Mouse (Mus musculus) heart, embryonic 13.5 days (tissue): ENCODE results near the gene Hs6st3. TPM values are rescaled to one million over a fixed set of nuclear protein-coding genes. Genes with fewer than 3 reads are reported as not detected.

Experiments used
- ATAC-seq: fragments of 200-750 bp; cut with Nextera tagmentation; 2 replicates; pipeline ENCODE4 v1.8.0; 2017; ENCODE audit warnings: moderate TSS enrichment; ENCODE audit not compliant: insufficient number of reproducible peaks, low FRiP score, low TSS enrichment; ENCODE audit errors: extremely low read depth
- H3K27ac ChIP-seq: fragments of 300-500 bp; sonication (generic); replicated peaks from 2 replicates; pipeline ENCODE4 v1.5.1; 2015; ENCODE audit warnings: moderate library complexity, mild to moderate bottlenecking, inconsistent platforms
- H3K27me3 ChIP-seq: fragments of 300-500 bp; sonication (generic); replicated peaks from 2 replicates; pipeline ENCODE4 v1.6.1; 2015; ENCODE audit warnings: mild to moderate bottlenecking, inconsistent platforms
- H3K36me3 ChIP-seq: fragments of 300-500 bp; sonication (generic); 2 replicates; pipeline ENCODE4 v1.6.1; 2015; ENCODE audit warnings: mild to moderate bottlenecking, inconsistent platforms
- H3K4me1 ChIP-seq: fragments of 300-500 bp; sonication (generic); 2 replicates; pipeline ENCODE4 v1.6.1; 2015; ENCODE audit warnings: inconsistent platforms
- H3K4me2 ChIP-seq: fragments of 300-500 bp; sonication (generic); 2 replicates; pipeline ENCODE4 v1.6.1; 2015; ENCODE audit warnings: inconsistent platforms, mild to moderate bottlenecking, moderate library complexity
- H3K4me3 ChIP-seq: fragments of 300-500 bp; sonication (generic); 2 replicates; pipeline ENCODE4 v1.5.1; 2015; ENCODE audit warnings: moderate library complexity, mild to moderate bottlenecking, inconsistent platforms
- H3K9ac ChIP-seq: fragments of 300-500 bp; sonication (generic); 2 replicates; pipeline ENCODE4 v1.6.1; 2015; ENCODE audit warnings: inconsistent platforms, mild to moderate bottlenecking, moderate library complexity
- H3K9me3 ChIP-seq: fragments of 300-500 bp; sonication (generic); 2 replicates; pipeline ENCODE4 v1.6.1; 2016; ENCODE audit warnings: inconsistent platforms
- WGBS: fragments of 180-500 bp; shearing (Covaris S2); methylation state at CpG from one replicate; pipeline ENCODE4 v1.1.7; 2015; ENCODE audit warnings: mixed read lengths; 5-methylcytosine and 5-hydroxymethylcytosine counted together
- polyA plus RNA-seq: library from polyadenylated mRNA; unstranded; fragments of >200 nt; fragmentation: Nextera tagmentation; extraction: Ambion mirVana; gene quantifications from 2 replicates; pipeline ENCODE4 v1.2.1, GENCODE M21; 2015

The Hs6st3 gene
- polyA plus RNA-seq, 1 experiment from 2014 or later = not detected

DNA sequence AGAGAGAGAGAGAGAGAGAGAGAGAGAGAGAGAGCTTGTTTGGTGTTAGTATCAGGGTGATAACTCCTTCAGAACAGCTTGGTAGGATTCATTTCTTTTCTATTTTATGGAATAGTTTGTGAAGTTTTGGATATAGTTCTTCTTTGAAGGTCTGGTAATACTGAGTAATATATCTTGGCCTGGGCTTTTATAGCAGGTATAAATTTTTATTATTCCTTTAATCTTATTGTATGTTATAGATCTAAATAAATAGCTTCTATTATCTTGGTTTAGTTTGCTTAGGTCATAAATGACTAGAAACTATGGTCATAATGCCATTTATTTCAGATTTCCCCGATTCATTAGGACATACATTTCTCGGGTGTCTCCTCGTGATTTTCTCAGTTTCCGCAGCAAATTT, 675.8 kb downstream of the Hs6st3 start:
- H3K9ac ChIP-seq = no peak overlapping the region
- no peaks in the 10 kb centered on the region for H3K27me3 ChIP-seq
- no peak overlapping the region for H3K4me2 ChIP-seq
- ATAC-seq = no peak
- no peaks in the 10 kb centered on the region for H3K9me3 ChIP-seq
- WGBS = 86% methylated on average over 4 of the region's 4 CpGs
- no peak overlapping the region for H3K27ac ChIP-seq
- H3K36me3 ChIP-seq = no peaks in the 10 kb centered on the region
- no peak overlapping the region for H3K4me3 ChIP-seq
- no peaks in the 10 kb centered on the region for H3K4me1 ChIP-seq

- WGBS = 65% methylated on average over 5 of the region's 5 CpGs
- ATAC-seq = no peak
- Histone ChIP-seq H3K4me2 (no peak overlapping the region), H3K4me1 (no peaks in the 10 kb centered on the region), H3K4me3 (no peak overlapping the region), H3K9me3 (no peaks in the 10 kb centered on the region), H3K27me3 (no peaks in the 10 kb centered on the region), H3K36me3 (no peaks in the 10 kb centered on the region), H3K27ac (no peak overlapping the region), H3K9ac (no peak overlapping the region)
Measured at GRCm38 (mm10) chr14:119815616-119816015, 677.5 kb downstream of the Hs6st3 start.

GRCm38 (mm10) chr14:119820562-119820961, 682.4 kb downstream of the Hs6st3 start:
- H3K9me3 ChIP-seq = no peaks in the 10 kb centered on the region
- H3K27me3 ChIP-seq = no peaks in the 10 kb centered on the region
- WGBS = 46% methylated on average over 6 of the region's 6 CpGs
- no peaks in the 10 kb centered on the region for H3K36me3 ChIP-seq
- H3K27ac ChIP-seq = no peak overlapping the region
- H3K4me2 ChIP-seq = no peak overlapping the region
- no peak overlapping the region for H3K4me3 ChIP-seq
- ATAC-seq = no peak
- H3K9ac ChIP-seq = no peak overlapping the region
- H3K4me1 ChIP-seq = no peaks in the 10 kb centered on the region

GRCm38 (mm10) chr14:119831165-119832011, 693.2 kb downstream of the Hs6st3 start:
- ATAC-seq = no peak
- Histone ChIP-seq H3K36me3 (no peaks in the 10 kb centered on the region), H3K9me3 (no peaks in the 10 kb centered on the region), H3K4me1 (peaks cover 9% of the 10 kb centered on the region), H3K27me3 (no peaks in the 10 kb centered on the region), H3K4me3 (peak overlapping the region; percentile 34), H3K4me2 (peak overlapping the region; percentile 61), H3K9ac (no peak overlapping the region; the same call in 1 of the 2 replicates), H3K27ac (no peak overlapping the region)
- WGBS = 28% methylated on average over 19 of the region's 19 CpGs

DNA sequence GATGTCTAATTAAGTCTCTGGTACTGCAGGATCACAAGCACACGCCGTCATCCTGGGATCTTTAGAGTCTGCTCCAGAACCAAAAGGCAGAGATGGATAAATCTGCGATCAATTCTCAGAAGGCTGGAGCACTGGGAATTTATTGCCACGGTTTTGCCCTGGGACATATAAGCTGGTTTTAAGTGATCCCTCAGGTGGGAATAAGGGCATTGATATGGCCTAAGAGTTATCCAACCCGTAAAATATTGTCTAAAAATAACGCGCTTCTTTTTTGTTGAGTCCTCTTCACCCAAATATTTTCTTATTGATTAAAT, 693.8 kb downstream of the Hs6st3 start:
- Histone ChIP-seq H3K4me3 (peak overlapping the region; percentile 34), H3K4me1 (peaks cover 9% of the 10 kb centered on the region), H3K9me3 (no peaks in the 10 kb centered on the region), H3K9ac (no peak overlapping the region; the same call in 1 of the 2 replicates), H3K27ac (no peak overlapping the region), H3K36me3 (no peaks in the 10 kb centered on the region), H3K27me3 (no peaks in the 10 kb centered on the region), H3K4me2 (peak overlapping the region; percentile 61)
- ATAC-seq = no peak
- 73% methylated on average over 7 of the region's 7 CpGs for WGBS

GRCm38 (mm10) chr14:119832940-119833339, 694.8 kb downstream of the Hs6st3 start:
- no peak overlapping the region for H3K27ac ChIP-seq
- WGBS = 42% methylated on average over 9 of the region's 9 CpGs
- H3K9ac ChIP-seq = no peak overlapping the region
- H3K27me3 ChIP-seq = no peaks in the 10 kb centered on the region
- H3K4me3 ChIP-seq = no peak overlapping the region
- H3K9me3 ChIP-seq = no peaks in the 10 kb centered on the region
- peaks cover 9% of the 10 kb centered on the region for H3K4me1 ChIP-seq
- no peaks in the 10 kb centered on the region for H3K36me3 ChIP-seq
- no peak for ATAC-seq
- H3K4me2 ChIP-seq = no peak overlapping the region

DNA sequence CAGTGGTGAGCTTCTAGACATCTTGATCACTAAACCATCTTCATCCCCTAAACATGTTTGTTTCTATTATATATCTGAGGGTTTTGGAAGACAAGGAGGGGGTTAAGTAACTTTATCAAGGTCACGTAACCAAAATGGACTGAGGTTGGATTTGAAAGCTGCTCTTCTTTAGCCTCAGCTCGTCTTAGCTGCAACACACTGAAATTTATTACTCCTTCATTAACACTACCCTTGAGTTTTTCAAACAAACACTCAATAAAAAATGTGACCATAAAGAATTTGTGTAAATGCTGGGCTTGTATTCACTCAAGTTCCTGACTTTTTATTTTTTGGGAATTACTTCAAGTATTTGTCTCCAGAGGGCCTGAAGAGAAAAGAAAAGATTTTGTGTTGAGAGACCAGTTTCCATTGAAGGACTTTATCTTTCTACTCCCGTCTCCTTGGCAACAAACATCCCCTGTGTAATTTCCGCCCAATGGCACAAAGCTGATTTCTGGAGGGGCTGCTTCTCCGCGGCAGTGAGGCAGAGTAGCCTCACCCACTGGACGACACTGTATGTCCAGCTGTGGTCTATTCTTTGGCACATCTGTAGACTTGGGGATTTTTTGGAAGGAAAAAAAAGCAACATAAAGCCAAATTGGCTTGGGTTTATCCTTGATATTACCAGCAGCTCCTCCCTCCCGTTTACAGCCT, 696.0 kb downstream of the Hs6st3 start:
- 48% methylated on average over 8 of the region's 8 CpGs for WGBS
- ATAC-seq = no peak
- Histone ChIP-seq H3K9me3 (no peaks in the 10 kb centered on the region), H3K4me3 (no peak overlapping the region), H3K4me2 (no peak overlapping the region), H3K9ac (no peak overlapping the region), H3K27ac (no peak overlapping the region), H3K4me1 (peaks cover 9% of the 10 kb centered on the region), H3K27me3 (no peaks in the 10 kb centered on the region), H3K36me3 (no peaks in the 10 kb centered on the region)

- Histone ChIP-seq H3K4me1 (peaks cover 9% of the 10 kb centered on the region), H3K27me3 (no peaks in the 10 kb centered on the region), H3K9me3 (no peaks in the 10 kb centered on the region), H3K9ac (no peak overlapping the region), H3K36me3 (no peaks in the 10 kb centered on the region), H3K4me3 (no peak overlapping the region), H3K27ac (no peak overlapping the region), H3K4me2 (no peak overlapping the region)
- no peak for ATAC-seq
- 81% methylated on average over 3 of the region's 3 CpGs for WGBS
Measured at GRCm38 (mm10) chr14:119836051-119836450, 697.9 kb downstream of the Hs6st3 start.

DNA sequence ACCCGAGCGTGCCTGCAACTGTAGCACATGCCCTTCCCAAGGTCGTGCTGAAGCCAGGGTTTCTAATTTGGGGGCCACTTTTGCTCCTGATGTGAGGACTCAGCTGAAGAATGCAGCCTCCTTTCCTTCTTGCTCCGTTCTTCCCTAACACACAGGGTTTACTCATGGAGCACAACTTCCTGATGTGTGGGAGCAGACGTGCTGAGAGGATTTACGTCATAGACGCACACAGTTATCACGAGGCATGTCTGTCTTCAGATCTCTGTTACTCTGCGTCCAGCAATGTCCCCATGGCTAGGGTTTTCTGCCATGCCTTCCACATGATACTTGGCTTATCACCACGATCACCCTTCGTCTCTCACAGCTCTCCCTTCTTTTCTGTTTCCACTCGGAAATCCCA, 709.4 kb downstream of the Hs6st3 start:
- H3K4me1 ChIP-seq = peaks cover 17% of the 10 kb centered on the region
- no peaks in the 10 kb centered on the region for H3K9me3 ChIP-seq
- H3K27me3 ChIP-seq = no peaks in the 10 kb centered on the region
- 30% methylated on average over 12 of the region's 12 CpGs for WGBS
- H3K9ac ChIP-seq = peak overlapping the region; percentile 12; the same call in 1 of the 2 replicates
- no peak overlapping the region for H3K27ac ChIP-seq
- H3K36me3 ChIP-seq = no peaks in the 10 kb centered on the region
- peak overlapping the region; percentile 62 for H3K4me2 ChIP-seq
- no peak for ATAC-seq
- peak overlapping the region; percentile 30 for H3K4me3 ChIP-seq

DNA sequence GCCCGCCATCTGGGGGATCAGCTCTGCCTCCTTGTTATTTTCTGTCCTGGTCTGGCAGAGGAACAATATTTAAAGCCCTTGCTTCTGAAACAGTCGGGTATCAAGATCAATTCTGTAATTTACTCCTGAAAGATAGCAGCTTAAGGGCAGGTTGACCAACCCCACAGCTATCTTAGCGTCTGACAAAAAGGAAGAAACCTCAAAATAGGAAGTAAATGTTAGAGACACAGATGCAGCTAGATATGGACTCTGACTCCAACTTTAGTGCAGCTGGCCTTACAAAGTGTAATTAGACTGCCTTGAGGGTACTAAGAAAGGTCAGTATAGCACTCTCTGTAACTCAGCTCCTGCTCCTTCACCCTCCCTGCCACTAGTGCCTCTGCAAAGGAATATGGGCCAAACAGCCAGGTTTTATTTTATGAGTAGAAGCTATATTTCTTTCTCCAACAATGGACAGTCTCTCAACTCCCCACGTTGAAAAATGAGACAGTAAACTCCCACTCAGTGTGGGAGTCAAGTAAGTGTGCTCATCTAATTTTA, 710.7 kb downstream of the Hs6st3 start:
- no peaks in the 10 kb centered on the region for H3K27me3 ChIP-seq
- WGBS = 47% methylated on average over 4 of the region's 4 CpGs
- no peak overlapping the region for H3K9ac ChIP-seq
- ATAC-seq = no peak
- H3K4me1 ChIP-seq = peaks cover 17% of the 10 kb centered on the region
- H3K4me3 ChIP-seq = no peak overlapping the region
- H3K36me3 ChIP-seq = no peaks in the 10 kb centered on the region
- H3K27ac ChIP-seq = no peak overlapping the region
- H3K9me3 ChIP-seq = no peaks in the 10 kb centered on the region
- no peak overlapping the region for H3K4me2 ChIP-seq

DNA sequence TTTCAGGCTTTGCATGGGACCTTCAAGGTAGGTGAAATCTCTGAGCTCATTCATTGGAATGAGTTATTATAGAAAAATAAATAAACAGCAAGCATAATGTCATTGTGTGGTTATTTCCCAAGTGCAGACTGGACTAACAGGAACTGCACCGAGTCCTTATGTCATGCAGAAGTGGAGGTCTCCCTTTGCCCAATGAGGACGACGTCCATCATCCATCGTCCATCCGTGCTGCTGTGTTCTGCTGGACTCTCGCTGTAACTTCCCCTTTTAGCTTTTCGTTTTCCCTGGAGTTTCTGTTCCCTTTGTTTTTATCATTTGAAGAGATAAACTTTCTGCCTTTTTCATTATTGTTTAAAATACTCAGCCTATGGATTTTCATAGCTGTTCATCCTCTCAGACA, 711.2 kb downstream of the Hs6st3 start:
- H3K4me2 ChIP-seq = no peak overlapping the region
- 0 out of 2 replicates have a peak, but pooled peaks cover 4% of the 10 kb centered on the region for H3K27me3 ChIP-seq
- no peak overlapping the region for H3K4me3 ChIP-seq
- no peak for ATAC-seq
- no peak overlapping the region for H3K9ac ChIP-seq
- H3K27ac ChIP-seq = no peak overlapping the region
- peaks cover 17% of the 10 kb centered on the region for H3K4me1 ChIP-seq
- no peaks in the 10 kb centered on the region for H3K36me3 ChIP-seq
- H3K9me3 ChIP-seq = no peaks in the 10 kb centered on the region
- 77% methylated on average over 7 of the region's 7 CpGs for WGBS
